Mouse (Mus musculus): ENCODE results near the gene Tgfbr3.
A peak's percentile ranks its signal among the peaks of the same experiment; 100 is the strongest.

The Tgfbr3 gene

GRCm38 (mm10) chr5:107109416-107109815 is 180.0 kb downstream of the Tgfbr3 start:
- no peak for DNase-seq (ENCODE audit: low spot score)

- DNase-seq (ENCODE audit: low spot score), result no peak
These were observed 182.6 kb downstream of the Tgfbr3 start for GRCm38 (mm10) chr5:107106793-107107192.

GRCm38 (mm10) chr5:107106139-107106538 is 183.3 kb downstream of the Tgfbr3 start:
- DNase-seq (ENCODE audit: low spot score), result no peak

- peak; percentile 31 for DNase-seq (ENCODE audit: low spot score)
These were observed 185.8 kb downstream of the Tgfbr3 start for GRCm38 (mm10) chr5:107103591-107103990.

- DNase-seq (ENCODE audit: low spot score), result no peak
These were observed 186.5 kb downstream of the Tgfbr3 start for GRCm38 (mm10) chr5:107102916-107103315.

- DNase-seq (ENCODE audit: low spot score), result no peak
These were observed 187.7 kb downstream of the Tgfbr3 start for GRCm38 (mm10) chr5:107101684-107102083.

GRCm38 (mm10) chr5:107101135-107101534 is 188.3 kb downstream of the Tgfbr3 start:
- DNase-seq (ENCODE audit: low spot score), result no peak

- no peak for DNase-seq (ENCODE audit: low spot score)
These were observed 189.8 kb downstream of the Tgfbr3 start for GRCm38 (mm10) chr5:107099634-107100033.

- peak; percentile 74 for DNase-seq (ENCODE audit: low spot score)
These were observed 190.4 kb downstream of the Tgfbr3 start for GRCm38 (mm10) chr5:107099076-107099475.

GRCm38 (mm10) chr5:107098007-107098406 is 191.4 kb downstream of the Tgfbr3 start:
- DNase-seq (ENCODE audit: low spot score), result no peak

GRCm38 (mm10) chr5:107097314-107097713 is 192.1 kb downstream of the Tgfbr3 start:
- no peak for DNase-seq (ENCODE audit: low spot score)

- DNase-seq (ENCODE audit: low spot score), result no peak
These were observed 195.2 kb downstream of the Tgfbr3 start for GRCm38 (mm10) chr5:107094233-107094632.

- no peak for DNase-seq (ENCODE audit: low spot score)
These were observed 196.2 kb downstream of the Tgfbr3 start for GRCm38 (mm10) chr5:107093253-107093652.

- DNase-seq (ENCODE audit: low spot score), result no peak
These were observed 197.3 kb downstream of the Tgfbr3 start for GRCm38 (mm10) chr5:107092137-107092536.

- DNase-seq (ENCODE audit: low spot score), result no peak
These were observed 199.5 kb downstream of the Tgfbr3 start for GRCm38 (mm10) chr5:107089966-107090365.

- peak; percentile 78 for DNase-seq (ENCODE audit: low spot score)
These were observed 201.3 kb downstream of the Tgfbr3 start for GRCm38 (mm10) chr5:107087829-107088808.

- DNase-seq (ENCODE audit: low spot score), result peak; percentile 88
These were observed 202.1 kb downstream of the Tgfbr3 start for GRCm38 (mm10) chr5:107087291-107087690.

- DNase-seq (ENCODE audit: low spot score), result no peak
These were observed 203.3 kb downstream of the Tgfbr3 start for GRCm38 (mm10) chr5:107086166-107086565.

GRCm38 (mm10) chr5:107084431-107084830 is 205.0 kb downstream of the Tgfbr3 start:
- no peak for DNase-seq (ENCODE audit: low spot score)

GRCm38 (mm10) chr5:107082011-107082410 is 207.4 kb downstream of the Tgfbr3 start:
- no peak for DNase-seq (ENCODE audit: low spot score)

GRCm38 (mm10) chr5:107080986-107081624 is 208.3 kb downstream of the Tgfbr3 start:
- no peak for DNase-seq (ENCODE audit: low spot score)

GRCm38 (mm10) chr5:107079920-107080319 is 209.5 kb downstream of the Tgfbr3 start:
- DNase-seq (ENCODE audit: low spot score), result no peak

- DNase-seq (ENCODE audit: low spot score), result peak; percentile 66
These were observed 210.2 kb downstream of the Tgfbr3 start for GRCm38 (mm10) chr5:107079146-107079638.
